Mouse (Mus musculus) liver, embryonic 14.5 days (tissue): ENCODE measurements around the gene Icos.

Source experiments
- CTCF ChIP-seq: IDR thresholded peaks from 2 replicates; pipeline ENCODE4 v1.5.1; 2016; ENCODE audit warnings: antibody characterized with exemption, low read depth, control low read depth
- EP300 ChIP-seq: IDR thresholded peaks from 2 replicates; pipeline ENCODE4 v1.6.1; 2016; ENCODE audit warnings: antibody characterized with exemption, low read depth

GRCm38 (mm10) chr1:60974221-60974620 is 3.5 kb upstream of the Icos start:
- TF ChIP-seq CTCF (no peak), EP300 (no peak)
